Mouse (Mus musculus) ovary, postnatal 36 days (tissue): ENCODE data around the gene Cnksr3.

Experiments
- DNase-seq: peaks from one replicate; pipeline ENCODE4 v3.0.0; 2022; ENCODE audit warnings: low spot score, mixed read lengths

Gene Cnksr3

GRCm38 (mm10) chr10:7149671-7150595, 62.1 kb downstream of the Cnksr3 start:
- DNase-seq, result no peak

- DNase-seq, result no peak
Measured at GRCm38 (mm10) chr10:7145614-7146013, 66.4 kb downstream of the Cnksr3 start.

- DNase-seq, result no peak
Measured at GRCm38 (mm10) chr10:7144081-7144783, 67.8 kb downstream of the Cnksr3 start.

GRCm38 (mm10) chr10:7142287-7142686, 69.8 kb downstream of the Cnksr3 start:
- DNase-seq, result no peak

- DNase-seq, result no peak
Measured at GRCm38 (mm10) chr10:7140282-7140681, 71.8 kb downstream of the Cnksr3 start.

- DNase-seq, result no peak
Measured at GRCm38 (mm10) chr10:7138049-7138448, 74.0 kb downstream of the Cnksr3 start.

GRCm38 (mm10) chr10:7135751-7136150, 76.3 kb downstream of the Cnksr3 start:
- DNase-seq, result no peak

GRCm38 (mm10) chr10:7133005-7133404, 79.0 kb downstream of the Cnksr3 start:
- no peak for DNase-seq

- no peak for DNase-seq
Measured at GRCm38 (mm10) chr10:7131441-7131840, 80.6 kb downstream of the Cnksr3 start.

GRCm38 (mm10) chr10:7127828-7128227, 84.2 kb downstream of the Cnksr3 start:
- no peak for DNase-seq

- no peak for DNase-seq
Measured at GRCm38 (mm10) chr10:7126882-7127281, 85.2 kb downstream of the Cnksr3 start.

- no peak for DNase-seq
Measured at GRCm38 (mm10) chr10:7126287-7126686, 85.8 kb downstream of the Cnksr3 start.

- no peak for DNase-seq
Measured at GRCm38 (mm10) chr10:7124993-7125392, 87.0 kb downstream of the Cnksr3 start.

GRCm38 (mm10) chr10:7122294-7122693, 89.7 kb downstream of the Cnksr3 start:
- DNase-seq, result no peak

GRCm38 (mm10) chr10:7120206-7120605, 91.8 kb downstream of the Cnksr3 start:
- DNase-seq, result no peak

- DNase-seq, result peak; percentile 62
Measured at GRCm38 (mm10) chr10:7118258-7119077, 93.6 kb downstream of the Cnksr3 start.

GRCm38 (mm10) chr10:7117785-7118184, 94.3 kb downstream of the Cnksr3 start:
- DNase-seq, result no peak

- DNase-seq, result no peak
Measured at GRCm38 (mm10) chr10:7114796-7115195, 97.2 kb downstream of the Cnksr3 start.

GRCm38 (mm10) chr10:7113747-7114146, 98.3 kb downstream of the Cnksr3 start:
- no peak for DNase-seq

- DNase-seq, result no peak
Measured at GRCm38 (mm10) chr10:7113144-7113543, 98.9 kb downstream of the Cnksr3 start.

- DNase-seq, result no peak
Measured at GRCm38 (mm10) chr10:7111462-7112000, 100.5 kb downstream of the Cnksr3 start.

GRCm38 (mm10) chr10:7103872-7104271, 108.2 kb downstream of the Cnksr3 start:
- DNase-seq, result no peak
